Mouse (Mus musculus) activated CD4-positive, CD25-positive, alpha-beta regulatory T cell, adult 4 months (primary cell): Measurements from ENCODE around the gene Ambra1. TPM values are rescaled to one million over a fixed set of nuclear protein-coding genes. Genes with fewer than 3 reads are reported as not detected.

Experiments used
- ATAC-seq: one replicate; pipeline ENCODE4 v1.8.0; 2017
- polyA plus RNA-seq, 2 experiments: library from polyadenylated mRNA; unstranded; fragments of 100-300 nt; shearing (Covaris generic); gene quantifications; one replicate each; pipeline ENCODE4 v1.2.1; 2017

Gene Ambra1
- polyA plus RNA-seq, 2 experiments from 2014 or later = 22.4 to 29.1 TPM

DNA sequence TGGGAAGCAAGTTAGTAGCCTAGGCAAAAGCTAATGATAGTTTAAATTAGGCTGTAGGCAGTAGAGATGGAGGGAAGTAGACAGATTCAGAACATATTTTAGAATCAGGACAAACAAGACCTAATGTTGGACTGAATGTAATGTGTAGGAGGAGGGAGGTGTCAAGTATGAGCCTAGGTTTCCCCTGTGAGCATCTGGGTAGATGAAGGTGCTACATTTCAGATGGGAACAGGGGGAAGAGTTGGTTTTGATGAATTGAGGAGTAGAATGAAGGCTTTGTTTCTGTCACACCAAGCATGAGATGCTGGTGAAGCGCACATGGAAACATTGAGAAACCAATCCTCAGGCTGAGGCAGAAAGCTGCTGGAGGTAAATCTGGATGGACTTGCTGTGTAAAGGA lies 9.7 kb downstream of the Ambra1 start:
- no peak for ATAC-seq

DNA sequence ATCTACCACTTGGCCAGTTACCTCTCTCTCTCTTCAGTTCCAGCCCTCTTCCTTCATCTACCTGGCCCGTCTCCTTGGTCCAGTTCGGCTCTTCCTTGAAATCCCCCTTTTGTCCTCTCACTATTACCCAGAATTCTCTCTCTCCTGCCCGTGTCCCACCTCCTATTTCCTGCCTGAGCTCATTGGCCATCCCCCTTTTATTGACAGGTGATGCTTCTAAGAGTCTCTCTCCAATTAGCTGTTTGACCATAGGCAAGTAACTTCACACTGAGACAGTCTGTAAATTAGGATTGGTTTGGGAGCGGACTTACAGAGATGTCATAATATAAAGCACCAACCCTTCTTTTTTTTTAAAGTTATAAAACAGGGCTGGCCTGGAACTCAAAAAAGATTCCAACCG lies 14.8 kb downstream of the Ambra1 start:
- no peak for ATAC-seq

DNA sequence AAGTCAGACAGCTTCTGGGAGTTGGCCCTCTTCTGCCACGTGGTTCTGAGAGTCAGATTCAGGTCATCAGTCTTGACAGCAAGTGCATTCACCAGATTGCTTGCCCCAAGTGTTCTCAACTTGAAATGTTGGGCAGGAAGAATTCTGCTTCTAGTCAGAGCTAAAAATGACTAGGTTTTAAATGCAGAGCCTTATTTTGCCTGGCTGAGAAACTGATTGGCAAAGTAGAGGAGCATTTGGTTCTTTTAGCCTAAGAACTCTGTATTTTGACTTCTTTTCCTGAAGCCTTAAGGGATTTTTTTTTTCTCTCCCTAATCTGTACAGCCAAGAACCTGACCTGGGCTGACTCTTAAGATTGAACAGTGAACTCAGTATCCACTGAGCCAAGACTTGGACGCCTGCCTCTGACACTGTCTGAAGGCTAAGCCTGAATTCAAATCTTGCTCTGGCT lies 19.9 kb downstream of the Ambra1 start:
- no peak for ATAC-seq

DNA sequence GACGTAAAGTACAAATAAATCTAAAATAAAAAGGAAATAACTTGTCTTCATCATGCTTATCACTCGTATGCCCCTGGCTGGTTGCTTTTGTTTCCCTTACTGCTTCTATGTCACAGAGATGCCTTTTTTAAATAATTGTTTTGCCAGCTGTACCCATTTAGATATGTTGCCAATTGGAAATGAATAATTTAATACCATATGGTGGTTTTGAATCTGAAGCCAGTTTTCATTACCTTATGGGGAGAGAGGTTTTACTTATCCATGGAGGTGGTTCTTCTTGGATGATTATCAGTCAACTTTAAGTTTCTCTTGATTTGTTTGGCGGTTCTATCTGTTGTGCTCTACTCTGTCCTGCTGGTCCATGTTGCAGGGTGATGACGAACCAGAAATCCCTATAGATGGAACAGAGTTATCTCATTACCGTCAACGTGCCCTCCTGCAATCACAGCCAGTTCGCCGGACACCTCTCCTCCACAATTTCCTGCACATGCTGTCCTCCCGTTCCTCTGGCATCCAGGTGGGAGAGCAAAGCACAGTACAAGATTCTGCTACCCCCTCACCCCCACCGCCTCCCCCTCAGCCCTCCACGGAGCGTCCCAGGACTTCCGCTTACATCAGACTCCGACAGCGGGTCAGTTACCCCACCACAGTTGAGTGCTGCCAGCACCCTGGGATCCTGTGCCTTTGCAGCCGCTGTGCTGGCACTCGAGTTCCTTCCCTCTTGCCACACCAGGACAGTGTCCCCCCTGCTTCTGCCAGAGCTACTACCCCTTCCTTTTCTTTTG lies 42.2 kb downstream of the Ambra1 start:
- no peak for ATAC-seq

DNA sequence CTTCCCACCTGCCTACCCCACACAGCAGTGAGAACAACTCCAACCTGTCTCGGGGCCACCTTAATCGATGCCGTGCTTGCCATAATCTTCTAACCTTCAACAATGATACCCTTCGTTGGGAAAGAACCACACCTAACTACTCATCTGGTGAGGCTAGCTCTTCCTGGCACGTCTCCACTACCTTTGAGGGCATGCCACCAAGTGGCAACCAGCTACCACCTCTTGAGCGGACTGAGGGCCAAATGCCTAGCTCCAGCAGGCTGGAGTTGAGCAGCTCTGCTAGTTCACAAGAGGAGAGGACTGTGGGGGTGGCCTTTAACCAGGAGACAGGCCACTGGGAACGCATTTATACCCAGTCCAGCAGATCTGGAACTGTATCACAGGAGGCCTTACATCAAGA lies 43.4 kb downstream of the Ambra1 start:
- no peak for ATAC-seq

DNA sequence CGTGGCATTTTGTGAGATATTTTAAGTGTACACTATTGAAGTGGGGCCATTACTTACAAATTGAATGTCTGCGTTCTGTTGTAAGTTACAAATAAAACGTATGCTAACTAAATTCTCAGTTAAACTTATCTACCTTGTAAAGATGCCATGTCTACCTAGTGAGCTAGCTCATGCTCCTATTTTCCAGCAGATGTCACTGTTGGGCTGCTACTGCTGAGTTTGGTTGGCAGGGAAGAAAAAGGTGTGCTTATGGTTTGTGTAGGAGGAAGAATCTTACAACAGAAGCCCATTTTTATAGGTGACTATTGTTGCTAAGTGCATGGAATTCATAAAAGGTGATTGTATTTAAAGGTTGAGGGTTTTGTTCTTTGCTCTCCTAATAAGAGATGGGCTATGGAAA lies 49.2 kb downstream of the Ambra1 start:
- ATAC-seq = no peak

DNA sequence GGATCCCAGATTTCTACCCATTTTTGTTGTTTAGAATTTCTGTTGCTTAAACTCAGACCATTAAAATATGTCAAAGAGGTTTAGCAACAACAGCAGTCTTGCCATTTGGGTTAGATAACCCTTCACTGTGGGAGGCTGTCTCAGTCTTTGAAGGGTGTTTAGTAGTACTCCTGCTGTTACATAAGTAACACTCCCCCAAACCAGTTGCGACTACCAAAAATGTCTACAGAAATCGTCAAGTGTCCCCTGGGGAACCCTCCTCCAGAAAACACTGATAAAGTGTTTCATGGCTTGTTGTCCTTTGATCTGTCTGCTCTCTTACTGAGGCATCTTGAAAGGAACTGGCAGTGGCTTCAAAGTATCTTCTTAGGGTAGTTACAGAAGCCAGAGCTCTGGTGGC lies 61.7 kb downstream of the Ambra1 start:
- ATAC-seq = no peak

DNA sequence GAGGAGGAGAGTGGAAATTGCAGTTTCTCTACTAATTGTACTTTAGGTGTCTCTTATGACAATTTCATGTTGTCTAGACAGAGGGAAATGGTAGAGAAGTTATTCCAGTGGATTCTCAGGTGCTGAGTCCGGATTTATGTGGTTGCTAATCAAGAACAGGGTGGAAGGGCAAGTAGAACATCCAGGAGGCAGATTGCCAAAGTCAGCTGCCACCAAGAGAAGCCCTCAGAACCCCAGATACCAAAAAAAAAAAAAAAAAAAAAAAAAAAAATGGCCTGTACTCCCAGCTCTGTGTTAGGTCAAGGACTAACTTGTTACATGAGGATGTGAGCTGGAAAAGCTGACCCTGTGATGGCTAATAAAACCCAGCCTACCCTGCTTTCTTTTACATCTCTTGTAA lies 62.4 kb downstream of the Ambra1 start:
- ATAC-seq = no peak

DNA sequence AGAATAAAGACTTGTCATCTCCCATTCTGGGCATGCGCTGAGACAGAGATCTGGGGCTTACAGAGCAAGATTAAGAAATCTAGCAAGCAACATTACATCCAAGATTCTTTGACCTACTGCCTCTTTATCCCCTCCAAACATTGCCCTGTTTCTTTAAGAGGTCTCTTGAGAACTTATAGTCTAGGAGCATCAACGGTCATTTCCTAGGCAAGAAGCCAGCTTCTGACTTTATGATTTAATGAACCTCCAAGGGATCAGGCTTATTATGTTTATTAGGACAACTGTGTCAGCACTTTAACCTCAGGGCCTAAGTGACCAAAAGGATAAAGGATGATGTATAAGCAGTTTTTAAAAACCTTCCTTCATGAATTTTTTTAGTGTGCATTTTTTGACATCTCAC lies 64.5 kb downstream of the Ambra1 start:
- ATAC-seq = no peak

DNA sequence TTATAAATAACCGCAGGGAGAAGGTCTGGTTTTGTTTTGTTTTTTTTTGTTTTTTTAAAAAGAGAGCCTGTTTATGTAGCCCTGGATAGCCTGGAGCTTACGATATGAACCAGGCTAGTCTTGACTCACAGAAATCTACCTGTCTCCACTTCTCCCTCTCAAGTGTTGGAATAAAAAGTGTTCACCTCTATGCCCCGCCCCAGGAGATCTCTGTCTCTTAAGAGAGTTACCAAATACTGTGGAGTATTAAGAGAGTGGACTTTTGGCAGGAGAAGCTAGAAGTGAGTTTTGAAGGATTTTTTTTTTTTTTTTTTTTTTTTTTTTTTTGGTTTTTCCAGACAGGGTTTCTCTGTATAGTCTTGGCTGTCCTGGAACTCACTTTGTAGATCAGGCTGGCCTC lies 65.2 kb downstream of the Ambra1 start:
- ATAC-seq = no peak

DNA sequence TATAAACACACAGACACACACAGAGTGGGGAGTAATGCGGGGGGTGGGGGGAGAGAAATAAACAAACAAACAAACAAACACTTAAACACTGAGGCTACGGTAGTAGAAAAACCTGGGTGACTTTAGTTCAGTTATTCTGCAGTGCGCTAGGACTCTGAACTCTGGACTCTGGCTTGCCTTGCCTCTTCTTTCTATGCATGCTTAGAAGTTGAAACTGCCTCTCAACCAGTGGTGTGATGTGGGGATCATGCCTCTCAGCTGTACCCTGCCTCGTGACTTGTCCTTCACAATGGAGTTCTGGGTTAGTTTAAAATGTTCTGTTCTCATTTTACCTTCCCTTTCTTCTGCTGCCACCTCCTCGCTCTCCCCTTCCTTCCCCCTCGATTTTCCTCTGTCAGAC lies 81.5 kb downstream of the Ambra1 start:
- no peak for ATAC-seq

DNA sequence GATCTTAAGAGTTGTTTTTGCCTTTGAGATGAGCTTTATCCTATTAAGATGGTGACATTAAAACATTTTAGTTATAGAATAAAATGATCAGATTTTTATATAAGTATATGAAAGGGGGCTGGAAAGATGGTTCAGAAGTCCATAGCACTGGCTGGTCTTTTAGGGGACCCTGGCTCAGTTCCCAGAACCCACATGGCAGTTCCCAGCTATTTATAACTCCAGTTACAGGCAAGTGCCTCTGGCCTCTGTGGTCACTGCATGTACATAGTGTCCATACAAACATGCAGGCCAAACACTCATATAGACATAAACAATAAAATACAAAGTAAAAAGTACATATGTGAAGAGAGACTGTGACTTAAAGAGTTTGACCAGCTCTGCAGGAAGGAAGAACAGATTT lies 86.8 kb downstream of the Ambra1 start:
- ATAC-seq = no peak

DNA sequence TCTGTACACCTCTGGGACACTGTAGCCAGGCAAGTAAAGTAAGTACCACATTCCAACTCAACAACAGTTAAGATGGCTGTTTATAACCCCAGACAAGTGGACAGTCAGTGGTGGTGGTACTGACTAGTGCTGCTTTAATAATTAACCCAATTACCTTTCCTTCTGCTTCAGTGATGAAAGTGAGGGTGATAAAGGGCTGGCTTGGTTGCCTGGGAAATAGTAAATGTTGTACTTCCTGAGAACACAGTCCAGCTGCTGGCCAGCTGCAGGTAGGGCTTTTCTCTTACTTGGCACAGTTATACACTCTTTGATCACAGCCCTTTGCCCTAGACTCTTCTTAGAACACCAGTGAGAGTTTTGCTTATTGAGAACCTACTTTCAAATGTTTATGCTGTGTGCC lies 102.3 kb downstream of the Ambra1 start:
- ATAC-seq = no peak

DNA sequence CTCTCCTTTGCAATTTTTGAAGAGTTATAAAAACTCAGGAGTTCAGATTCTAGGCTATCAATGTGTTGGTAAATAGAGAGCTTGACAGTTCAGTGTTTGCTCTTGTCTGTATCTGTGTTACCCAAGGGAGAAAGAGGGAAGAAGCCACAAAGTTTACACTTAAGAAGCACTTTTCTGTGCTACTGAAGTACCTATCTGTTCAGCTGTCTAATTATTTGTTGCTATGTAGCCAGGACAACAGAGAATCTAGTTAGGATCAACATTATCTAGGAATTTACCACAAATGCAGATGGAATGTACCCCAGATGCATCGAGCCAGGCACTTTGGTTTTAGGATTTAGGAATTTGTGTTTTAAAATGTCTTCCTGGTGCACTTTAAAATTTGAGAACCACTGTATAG lies 104.3 kb downstream of the Ambra1 start:
- ATAC-seq = no peak

DNA sequence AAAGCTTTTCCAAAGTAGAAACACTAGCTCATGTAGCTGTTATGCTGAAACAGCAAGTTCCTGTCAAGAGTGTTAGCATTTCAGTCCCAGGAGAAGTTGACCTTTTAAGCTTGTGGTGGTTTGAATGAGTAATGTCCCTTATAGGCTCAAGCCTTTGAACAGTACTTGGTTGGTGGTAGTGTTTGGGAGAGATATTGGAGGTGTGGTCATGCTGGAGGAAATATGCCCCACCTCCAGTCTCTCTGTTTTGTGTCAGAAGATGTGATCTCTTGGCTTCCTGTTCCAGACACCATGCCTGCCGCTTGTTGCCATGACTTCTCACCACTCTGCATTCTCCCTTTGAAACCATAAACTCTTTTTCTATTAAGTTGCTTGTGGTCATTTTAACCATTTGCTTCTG lies 105.1 kb downstream of the Ambra1 start:
- peak; percentile 91 for ATAC-seq

DNA sequence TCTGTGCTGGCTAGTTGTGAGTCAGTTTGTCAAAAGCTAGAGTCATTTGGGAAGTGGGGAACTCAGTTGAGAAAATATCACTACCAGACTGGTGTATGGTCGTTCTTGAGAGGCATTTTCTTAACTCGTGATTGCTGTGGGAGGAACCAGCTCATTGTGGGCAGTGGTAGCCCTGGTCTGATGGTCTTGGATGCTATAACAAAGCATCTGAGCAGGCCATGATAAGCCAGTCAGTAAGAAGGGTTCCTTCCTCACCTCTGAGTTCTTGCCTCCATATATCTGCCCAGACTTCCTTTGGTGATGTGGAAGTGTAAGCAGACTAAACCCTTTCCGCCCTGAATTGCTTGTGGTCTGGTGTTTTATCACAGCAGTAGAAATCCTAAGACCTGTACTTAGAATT lies 105.7 kb downstream of the Ambra1 start:
- ATAC-seq = no peak

DNA sequence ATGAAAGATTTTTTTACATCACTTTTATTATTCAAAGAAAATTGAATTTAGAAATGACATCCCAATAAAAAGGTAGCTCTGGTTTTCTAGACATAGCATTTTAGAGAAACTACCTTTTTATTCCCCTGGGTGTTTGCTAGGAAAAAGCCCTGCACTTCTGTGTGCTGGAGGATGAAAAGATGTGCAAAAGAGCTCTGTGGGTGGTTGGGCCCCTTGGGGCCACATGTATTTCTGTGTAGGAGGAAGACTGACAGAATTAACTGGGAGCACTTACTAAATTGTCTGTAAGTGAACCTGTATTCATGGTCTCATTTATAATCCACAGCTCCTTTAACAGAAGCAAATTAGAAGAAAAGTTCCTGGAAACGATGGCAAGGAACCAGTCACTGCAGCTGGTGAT lies 114.2 kb downstream of the Ambra1 start:
- ATAC-seq = no peak

DNA sequence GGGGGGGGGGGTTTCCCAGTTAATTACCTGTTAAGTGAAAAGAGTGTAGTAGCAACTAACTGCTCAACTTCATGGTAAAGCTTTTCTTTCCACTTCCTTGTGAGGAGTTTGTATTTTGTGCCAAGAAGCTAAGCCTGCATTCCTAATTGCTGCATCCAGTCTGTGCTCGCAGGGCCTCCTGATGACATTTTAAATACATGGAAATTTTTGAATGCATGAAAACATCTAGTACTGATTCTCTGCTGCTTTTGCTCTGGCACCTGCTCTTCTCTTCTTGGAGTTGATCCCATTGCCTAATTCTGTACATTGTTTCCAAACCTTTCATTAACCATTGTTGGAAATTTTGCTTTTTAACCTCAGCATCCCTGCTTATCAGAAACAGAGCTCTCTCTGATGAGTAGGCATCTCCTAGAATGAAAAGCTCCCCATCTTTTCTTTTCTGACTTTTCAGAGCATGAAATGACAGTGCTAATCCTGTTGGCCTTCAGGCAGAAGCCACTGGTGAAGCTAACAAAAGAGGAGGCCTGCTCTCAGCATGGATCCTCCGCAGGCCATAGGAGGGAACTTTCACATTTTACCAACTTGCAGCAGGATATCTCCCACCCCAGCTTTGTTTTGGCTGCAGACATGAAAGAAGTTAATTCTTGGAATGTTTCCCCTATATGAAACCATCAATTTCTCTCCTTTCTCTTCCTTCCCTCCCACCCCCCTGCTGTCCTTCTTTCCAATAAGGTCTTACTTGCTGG lies 122.7 kb downstream of the Ambra1 start:
- no peak for ATAC-seq

DNA sequence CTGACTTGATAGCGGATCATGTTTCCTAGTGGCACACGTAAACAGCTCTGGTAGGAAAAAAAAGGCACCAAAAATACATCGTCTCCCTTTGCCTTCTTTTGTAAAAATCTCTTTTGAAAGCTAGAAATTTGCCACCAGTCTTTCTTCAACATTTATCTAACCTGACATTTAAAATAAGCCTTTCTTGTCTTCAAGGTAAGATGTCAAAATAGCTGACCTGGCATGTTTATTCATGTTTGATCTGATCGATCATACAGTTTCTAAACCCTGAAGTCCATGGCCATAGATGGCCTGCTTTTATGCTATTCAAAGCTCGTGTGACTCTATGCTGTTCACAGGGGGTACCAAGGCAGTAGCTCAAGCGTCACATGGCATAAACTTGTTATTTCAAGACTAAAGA lies 124.6 kb downstream of the Ambra1 start:
- no peak for ATAC-seq

DNA sequence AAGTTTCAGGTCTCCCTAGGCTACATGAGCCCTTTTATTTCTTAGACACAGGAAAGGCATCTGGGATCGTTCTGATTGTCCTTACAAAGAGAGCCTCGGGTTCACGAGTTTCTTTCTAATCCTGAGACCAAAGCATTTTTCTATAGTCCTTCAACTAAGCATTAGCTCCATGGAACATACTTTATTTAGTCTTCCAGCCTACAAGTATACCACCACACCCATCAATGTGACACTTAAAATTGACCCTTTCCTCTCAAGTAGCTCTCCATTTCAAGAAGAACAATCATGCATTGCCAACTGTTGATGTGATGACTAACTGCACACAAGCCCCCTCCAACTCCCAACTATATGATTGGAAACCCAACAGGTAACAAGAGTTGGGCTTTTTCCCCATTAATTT lies 127.0 kb downstream of the Ambra1 start:
- ATAC-seq = no peak

DNA sequence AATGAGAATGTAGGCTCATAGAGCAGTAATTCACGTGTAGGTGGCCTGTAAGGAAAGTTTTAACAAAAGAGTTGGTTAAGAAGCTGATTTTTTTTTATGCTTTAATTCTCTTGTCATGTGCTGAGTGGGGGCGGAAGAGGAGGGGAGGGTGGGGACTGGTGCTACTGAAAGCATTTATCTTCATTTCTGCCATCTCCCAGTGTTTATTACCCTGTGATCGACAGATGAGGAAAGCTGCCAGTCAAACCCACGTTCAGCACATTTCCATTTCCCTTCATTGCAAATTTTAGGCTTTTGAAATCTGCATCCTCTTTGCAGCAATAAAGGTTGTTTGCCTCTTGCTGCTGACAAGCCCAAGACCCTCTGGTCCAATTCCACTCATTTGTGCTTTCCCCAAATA lies 129.5 kb downstream of the Ambra1 start:
- no peak for ATAC-seq

DNA sequence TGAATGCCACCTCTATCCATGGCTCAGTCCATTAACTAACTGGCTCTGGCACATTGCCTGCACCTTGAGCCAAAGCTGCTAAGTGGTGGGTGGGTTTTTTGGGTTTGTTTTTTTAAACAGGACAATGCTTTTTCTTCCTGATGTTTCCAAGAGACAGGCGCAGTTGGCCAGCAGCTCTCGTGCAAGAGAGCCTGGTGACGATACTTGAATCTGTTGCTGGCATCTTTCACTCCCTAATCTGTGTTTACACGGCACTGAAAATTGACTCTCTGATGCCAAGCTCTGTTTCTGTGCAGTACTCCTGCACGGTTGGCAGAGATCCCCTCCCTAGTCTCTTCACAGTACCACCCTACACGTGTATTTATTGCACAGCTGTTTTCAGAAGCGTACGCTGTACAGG lies 140.8 kb downstream of the Ambra1 start:
- no peak for ATAC-seq

DNA sequence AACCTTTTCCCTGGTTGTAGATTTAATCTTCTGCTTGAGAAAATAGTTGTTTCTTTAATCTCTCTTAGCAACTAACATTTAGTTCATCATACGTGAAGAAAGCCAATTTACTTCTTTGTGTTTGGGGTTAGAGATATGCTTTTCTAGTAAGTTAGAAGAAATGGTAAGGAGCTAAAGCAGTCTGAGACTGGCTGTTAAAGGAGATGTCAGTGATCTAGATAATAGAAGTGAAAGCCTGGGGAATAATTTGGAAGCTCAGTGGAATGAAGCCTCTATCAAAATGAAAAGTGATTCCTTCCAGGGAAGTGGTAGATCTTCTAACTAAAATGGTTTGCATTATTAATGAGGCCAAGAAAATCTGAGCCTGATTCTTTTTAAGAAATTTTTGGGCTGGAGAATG lies 141.3 kb downstream of the Ambra1 start:
- ATAC-seq = no peak

DNA sequence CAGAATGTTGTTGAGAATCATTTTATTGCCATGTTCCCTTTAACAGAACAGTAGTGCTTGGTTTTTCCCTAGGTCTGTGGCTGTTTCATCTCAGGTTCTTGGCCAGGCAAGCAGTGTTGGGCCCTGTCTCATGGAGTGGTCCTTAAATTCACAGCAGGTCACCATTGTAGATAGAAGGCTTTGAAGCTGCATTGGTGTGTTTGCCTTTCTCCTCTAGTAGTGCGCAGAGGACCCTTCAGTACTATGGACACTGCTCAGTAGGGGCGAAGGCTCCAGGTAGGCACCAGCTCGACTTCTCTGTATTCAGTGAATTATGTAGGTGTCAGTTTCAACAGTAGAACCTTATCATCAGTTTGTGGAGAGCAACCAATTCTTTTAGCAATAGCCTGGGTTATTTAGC lies 142.7 kb downstream of the Ambra1 start:
- ATAC-seq = no peak
